Comparison of ENCODE assay signal across 24 mouse cellular contexts in genomic region chr2:131052043-131052442, GRCm38 (mm10). TPM values are rescaled to one million over a fixed set of nuclear protein-coding genes. Genes with fewer than 3 reads are reported as not detected.
DNase-seq lines count a peak whose midpoint lies in the region; ATAC-seq and TF ChIP-seq lines count a peak whose summit lies in the region.
"Had no signal": no experiment of that assay in that cellular context is flagged by ENCODE, and none has a peak within 500 bp of the region (broad histone marks: within the 10 kb centered on the region; RNA-seq: fewer than 3 reads in every experiment).

No protein-coding gene starts in this region.

- no peaks in the 10 kb centered on the region for H3K9me3 ChIP-seq in forebrain, embryonic 11.5 days (ENCODE audit: control insufficient read depth, low read length)
- H3K9me3 ChIP-seq in forebrain, embryonic 12.5 days = no peaks in the 10 kb centered on the region
- H3K9me3 ChIP-seq in MEL (replicated peaks; ENCODE audit: insufficient read depth, low read length) = no peaks in the 10 kb centered on the region
- no peaks in the 10 kb centered on the region for H3K9me3 ChIP-seq in liver, postnatal 0 days (ENCODE audit: low read length)
- H3K9me3 ChIP-seq: heart, embryonic 15.5 days; limb, embryonic 15.5 days; stomach, embryonic 15.5 days had no signal

- no peak overlapping the region for H3K9ac ChIP-seq in forebrain, embryonic 11.5 days (ENCODE audit: low read length)
- H3K9ac ChIP-seq in forebrain, embryonic 12.5 days = no peak overlapping the region
- no peak overlapping the region for H3K9ac ChIP-seq in MEL (ENCODE audit: control insufficient read depth, low read depth, low read length, poor library complexity, severe bottlenecking)
- no peak overlapping the region for H3K9ac ChIP-seq in liver, postnatal 0 days (replicated peaks)
- H3K9ac ChIP-seq: forebrain, postnatal 0 days; heart, embryonic 15.5 days; hindbrain, embryonic 14.5 days; limb, embryonic 15.5 days; stomach, embryonic 15.5 days had no signal

- TF ChIP-seq RAD21 in MEL (IDR thresholded peaks at IDR 0.05; ENCODE audit: low read depth, low read length) = no peak

- peak; percentile 41 for DNase-seq in forebrain, embryonic 11.5 days (ENCODE audit: low spot score)
- no peak for DNase-seq in MEL (ENCODE audit: low read depth, low spot score)
- no peak for DNase-seq in liver, postnatal 0 days
- DNase-seq in adrenal gland, adult 8-10 months = no peak
- no peak for DNase-seq in thymus, postnatal 36 days
- DNase-seq in adrenal gland, adult 2 months = no peak
- DNase-seq: cerebellum, adult 2 months; cerebellum, postnatal 25 days; forebrain, postnatal 0 days; gastrocnemius, postnatal 25 days; heart, postnatal 4 days; kidney, adult 18-20 months; kidney, postnatal 4 days; lung, postnatal 4 days; thymus, postnatal 4 days had no signal

- TF ChIP-seq CTCF in MEL (IDR thresholded peaks at IDR 0.05 in 2 of 3, conservative IDR thresholded peaks at IDR 0.05 in 1 of 3; ENCODE audit: control insufficient read depth in 1 of 3, insufficient read depth in 1 of 3, low read depth in 2 of 3, low read length in 3 of 3, poor library complexity in 1 of 3, severe bottlenecking in 1 of 3) = no peak
- no peak for TF ChIP-seq CTCF in liver, postnatal 0 days (IDR thresholded peaks at IDR 0.05; ENCODE audit: low read depth)

- peak; percentile 28 to 68; a peak in 3 of 4 replicates for TF ChIP-seq EP300 in MEL (IDR thresholded peaks at IDR 0.05; ENCODE audit: low read depth in 1 of 2, low read length in 2 of 2)
- TF ChIP-seq EP300 in liver, postnatal 0 days (IDR thresholded peaks at IDR 0.05; ENCODE audit: low read depth) = peak; percentile 95

- ATAC-seq in forebrain, embryonic 11.5 days (replicated peaks; ENCODE audit: low FRiP score) = no peak
- no peak for ATAC-seq in forebrain, embryonic 12.5 days (ENCODE audit: low FRiP score)
- ATAC-seq in erythroid progenitor cell, adult 5-6 weeks (replicated peaks; ENCODE audit: low FRiP score, poor library complexity, severe bottlenecking) = peak; percentile 31
- ATAC-seq in liver, postnatal 0 days = peak; percentile 81
- ATAC-seq: forebrain, postnatal 0 days; inflammation-experienced regulatory T-cells, adult 6 months had no signal

- H3K4me2 ChIP-seq in forebrain, embryonic 11.5 days (ENCODE audit: low read depth, low read length, severe bottlenecking) = no peak overlapping the region
- H3K4me2 ChIP-seq in forebrain, embryonic 12.5 days = no peak overlapping the region
- no peak overlapping the region for H3K4me2 ChIP-seq in liver, postnatal 0 days (ENCODE audit: low read depth, low read length)
- H3K4me2 ChIP-seq: heart, embryonic 15.5 days; hindbrain, embryonic 14.5 days; limb, embryonic 15.5 days; midbrain, embryonic 11.5 days; stomach, embryonic 15.5 days had no signal

- H3K79me2 ChIP-seq in MEL (ENCODE audit: control insufficient read depth, insufficient read depth, low read length, poor library complexity) = no peaks in the 10 kb centered on the region

- WGBS in forebrain, embryonic 11.5 days = 72% methylated on average over 5 of the region's 5 CpGs
- 69% methylated on average over 5 of the region's 5 CpGs for WGBS in forebrain, embryonic 12.5 days
- 49% methylated on average over 5 of the region's 5 CpGs for WGBS in liver, postnatal 0 days (ENCODE audit: insufficient replicate concordance)

- H3K27me3 ChIP-seq in forebrain, embryonic 11.5 days (ENCODE audit: control insufficient read depth, insufficient read depth, low read length) = peaks cover 41% of the 10 kb centered on the region
- peaks cover 69% of the 10 kb centered on the region for H3K27me3 ChIP-seq in forebrain, embryonic 12.5 days
- H3K27me3 ChIP-seq in MEL (ENCODE audit: control insufficient read depth in 1 of 2, insufficient read depth in 2 of 2, low read length in 2 of 2) = no peaks in the 10 kb centered on the region
- peaks cover 47% of the 10 kb centered on the region for H3K27me3 ChIP-seq in liver, postnatal 0 days (ENCODE audit: insufficient read depth, low read length)

- no peaks in the 10 kb centered on the region for H3K36me3 ChIP-seq in forebrain, embryonic 11.5 days (ENCODE audit: control insufficient read depth, insufficient read depth, low read length)
- H3K36me3 ChIP-seq in forebrain, embryonic 12.5 days (replicated peaks) = no peaks in the 10 kb centered on the region
- no peaks in the 10 kb centered on the region for H3K36me3 ChIP-seq in MEL (ENCODE audit: control insufficient read depth in 1 of 2, insufficient read depth in 2 of 2, low read length in 2 of 2)
- no peaks in the 10 kb centered on the region for H3K36me3 ChIP-seq in liver, postnatal 0 days (replicated peaks; ENCODE audit: insufficient read depth, low read length)
- H3K36me3 ChIP-seq: heart, embryonic 15.5 days; limb, embryonic 15.5 days; stomach, embryonic 15.5 days had no signal

- no peak for TF ChIP-seq POLR2A in MEL (IDR thresholded peaks at IDR 0.05; ENCODE audit: control insufficient read depth in 1 of 2, insufficient read depth in 1 of 2, low read depth in 1 of 2, low read length in 2 of 2, poor library complexity in 1 of 2)

- peaks cover 12% of the 10 kb centered on the region; the same call in 1 of the 2 replicates for H3K4me1 ChIP-seq in forebrain, embryonic 11.5 days (replicated peaks; ENCODE audit: control insufficient read depth, insufficient read depth, low read length)
- peaks cover 29% of the 10 kb centered on the region for H3K4me1 ChIP-seq in forebrain, embryonic 12.5 days
- peaks cover 4% of the 10 kb centered on the region in 2 experiments; a peak in 1 of 4 replicates for H3K4me1 ChIP-seq in MEL (ENCODE audit: control insufficient read depth in 1 of 2, insufficient read depth in 2 of 2, low read length in 2 of 2)
- peaks cover 19% of the 10 kb centered on the region for H3K4me1 ChIP-seq in liver, postnatal 0 days (ENCODE audit: insufficient read depth)

- H3K4me3 ChIP-seq in forebrain, embryonic 11.5 days (ENCODE audit: low read depth, low read length) = no peak overlapping the region
- H3K4me3 ChIP-seq in forebrain, embryonic 12.5 days (replicated peaks) = no peak overlapping the region
- H3K4me3 ChIP-seq in MEL (ENCODE audit: control insufficient read depth in 1 of 2, insufficient read depth in 1 of 2, low read depth in 2 of 2, low read length in 2 of 2) = no peak overlapping the region
- no peak overlapping the region for H3K4me3 ChIP-seq in liver, postnatal 0 days (ENCODE audit: low read depth, low read length)
- H3K4me3 ChIP-seq: heart, embryonic 15.5 days; limb, embryonic 15.5 days; stomach, embryonic 15.5 days had no signal

- H3K27ac ChIP-seq in forebrain, embryonic 11.5 days (ENCODE audit: low read depth, low read length) = no peak overlapping the region
- H3K27ac ChIP-seq in forebrain, embryonic 12.5 days = no peak overlapping the region
- no peak overlapping the region for H3K27ac ChIP-seq in MEL (ENCODE audit: control insufficient read depth, low read depth, low read length)
- no peak overlapping the region for H3K27ac ChIP-seq in liver, postnatal 0 days (ENCODE audit: low read depth)
- H3K27ac ChIP-seq: heart, embryonic 15.5 days; hindbrain, embryonic 14.5 days; limb, embryonic 15.5 days; stomach, embryonic 15.5 days had no signal

TF ChIP-seq in MEL, 35 proteins besides CTCF, POLR2A, EP300 and RAD21 (continues in another document):
- TF ChIP-seq TAL1 (IDR thresholded peaks at IDR 0.05; ENCODE audit: low read length) = 0 out of 2 replicates have a peak, but pooled peaks have one; percentile 25

RNA-seq across cellular contexts. Expression of gene Gfra4, which starts 9.2 kb away (rescaled TPM):
- 3.4 and 4.0 TPM in 2 replicates for polyA plus RNA-seq in forebrain, embryonic 11.5 days (2014; fragmentation: Nextera tagmentation; extraction: Ambion mirVana)
- 6.0 and 7.6 TPM in 2 replicates for polyA plus RNA-seq in forebrain, embryonic 12.5 days (2016; fragmentation: Nextera tagmentation; extraction: Ambion mirVana)
- 0.10 TPM in 1 of 2 replicates, not detected in the other for total RNA-seq in MEL (2012; rRNA removed)
- polyA plus RNA-seq in MEL (2012; ENCODE audit: insufficient read depth in 1 of 2, insufficient read length in 2 of 2, low read depth in 1 of 2, low replicate concordance in 2 of 2, missing spikeins in 1 of 2) = not detected
- 1.3 and 9.7 TPM in 2 replicates for total RNA-seq in erythroid progenitor cell, adult 5-6 weeks (2015; ENCODE audit: low replicate concordance)
- total RNA-seq in erythroid progenitor cell, adult 5-6 weeks (2017; ENCODE audit: low replicate concordance) = not detected in 2 replicates
- polyA plus RNA-seq in liver, postnatal 0 days (2015; fragmentation: Nextera tagmentation; extraction: Ambion mirVana) = 0.07 and 0.26 TPM in 2 replicates
- total RNA-seq in adrenal gland, adult 8-10 months (2022) = 1 to 10 TPM; 5.6 to 7.2 (median 6.3) TPM
- total RNA-seq in adrenal gland, adult 2 months (2021) = 1 to 10 TPM; 5.9 to 6.1 TPM
- 30.4 and 56.7 TPM in 2 replicates for polyA plus RNA-seq in adrenal gland, adult 2 months (2012; rRNA removed)
- total RNA-seq: neutrophil, adult 5-6 weeks had no signal

RNA-seq across cellular contexts. Expression of gene Adam33, which starts 11.6 kb away (rescaled TPM):
- 0.36 and 0.95 TPM in 2 replicates for polyA plus RNA-seq in forebrain, embryonic 11.5 days (2014; fragmentation: Nextera tagmentation; extraction: Ambion mirVana)
- 0.97 and 1.5 TPM in 2 replicates for polyA plus RNA-seq in forebrain, embryonic 12.5 days (2016; fragmentation: Nextera tagmentation; extraction: Ambion mirVana)
- total RNA-seq in MEL (2012; rRNA removed) = 0.12 TPM in 1 of 2 replicates, not detected in the other
- under 1 TPM in 1 of 2 experiments, not detected in 1; 0.28 TPM for polyA plus RNA-seq in MEL (2012; ENCODE audit: insufficient read depth in 1 of 2, insufficient read length in 2 of 2, low read depth in 1 of 2, low replicate concordance in 2 of 2, missing spikeins in 1 of 2)
- 15.5 and 36.4 TPM in 2 replicates for total RNA-seq in erythroid progenitor cell, adult 5-6 weeks (2015; ENCODE audit: low replicate concordance)
- 10.0 and 11.3 TPM in 2 replicates for total RNA-seq in erythroid progenitor cell, adult 5-6 weeks (2017; ENCODE audit: low replicate concordance)
- polyA plus RNA-seq in liver, postnatal 0 days (2015; fragmentation: Nextera tagmentation; extraction: Ambion mirVana) = 1.2 TPM in 2 replicates
- 1 to 10 TPM; 2.0 to 4.2 (median 3.6) TPM for total RNA-seq in adrenal gland, adult 8-10 months (2022)
- total RNA-seq in adrenal gland, adult 2 months (2021) = 1 to 10 TPM; 1.6 to 3.4 TPM
- 11.5 and 15.5 TPM in 2 replicates for polyA plus RNA-seq in adrenal gland, adult 2 months (2012; rRNA removed)
- total RNA-seq: neutrophil, adult 5-6 weeks had no signal

RNA-seq across cellular contexts. Expression of gene Siglec1, which starts 34.5 kb away (rescaled TPM):
- polyA plus RNA-seq in forebrain, embryonic 11.5 days (2014; fragmentation: Nextera tagmentation; extraction: Ambion mirVana) = 0.13 and 0.36 TPM in 2 replicates
- polyA plus RNA-seq in forebrain, embryonic 12.5 days (2016; fragmentation: Nextera tagmentation; extraction: Ambion mirVana) = 0.06 and 0.09 TPM in 2 replicates
- 0.04 TPM in 1 of 2 replicates, not detected in the other for total RNA-seq in MEL (2012; rRNA removed)
- polyA plus RNA-seq in MEL (2012; ENCODE audit: insufficient read depth in 1 of 2, insufficient read length in 2 of 2, low read depth in 1 of 2, low replicate concordance in 2 of 2, missing spikeins in 1 of 2) = under 1 TPM in 1 of 2 experiments, not detected in 1; 0.07 TPM
- 6.8 and 8.8 TPM in 2 replicates for total RNA-seq in erythroid progenitor cell, adult 5-6 weeks (2015; ENCODE audit: low replicate concordance)
- 1.8 and 2.6 TPM in 2 replicates for total RNA-seq in erythroid progenitor cell, adult 5-6 weeks (2017; ENCODE audit: low replicate concordance)
- 1.9 and 2.0 TPM in 2 replicates for polyA plus RNA-seq in liver, postnatal 0 days (2015; fragmentation: Nextera tagmentation; extraction: Ambion mirVana)
- total RNA-seq in adrenal gland, adult 8-10 months (2022) = 1 to 10 TPM; 5.1 to 6.4 (median 6.3) TPM
- total RNA-seq in adrenal gland, adult 2 months (2021) = 1 to 10 TPM; 4.1 to 6.6 TPM
- 17.9 and 19.8 TPM in 2 replicates for polyA plus RNA-seq in adrenal gland, adult 2 months (2012; rRNA removed)
- polyA plus RNA-seq: inflammation-experienced regulatory T-cells, adult 6 months had no signal

Comparison
In these comparisons a context has a peak if more than half of its experiments do, and no peak if none do; other contexts are left out.
1. ATAC-seq: peak in erythroid progenitor cell, adult 5-6 weeks (single experiment) and liver, postnatal 0 days (single experiment); none in forebrain, embryonic 11.5 days (single experiment) and forebrain, embryonic 12.5 days (single experiment).